Comparison of ENCODE assay signal across 8 mouse cellular contexts in genomic region chr16:57167514-57167912, GRCm38 (mm10). TPM values are rescaled to one million over a fixed set of nuclear protein-coding genes. Genes with fewer than 3 reads are reported as not detected.
DNase-seq lines count a peak whose midpoint lies in the region; ATAC-seq lines count a peak whose summit lies in the region.

No protein-coding gene starts in this region.

- H3K4me2 ChIP-seq in heart, embryonic 15.5 days: peak overlapping the region; percentile 81
- H3K4me2 ChIP-seq in hindbrain, embryonic 13.5 days: peak overlapping the region; percentile 66

- intact Hi-C loops in heart, postnatal 25 days (cut with DNase I): no loop called here

- peaks cover 25% of the 10 kb centered on the region for H3K36me3 ChIP-seq in heart, embryonic 15.5 days
- H3K36me3 ChIP-seq in hindbrain, embryonic 13.5 days: peaks cover 20% of the 10 kb centered on the region
- H3K36me3 ChIP-seq in midbrain, embryonic 10.5 days: peaks cover 20% of the 10 kb centered on the region

- H3K4me1 ChIP-seq in heart, embryonic 15.5 days (replicated peaks): peaks cover 4% of the 10 kb centered on the region; the same call in 1 of the 2 replicates
- no peaks in the 10 kb centered on the region for H3K4me1 ChIP-seq in brown adipose tissue, adult 24 weeks (ENCODE audit: control insufficient read depth, insufficient read depth, insufficient read length, low read length)
- peaks cover 15% of the 10 kb centered on the region for H3K4me1 ChIP-seq in hindbrain, embryonic 13.5 days (replicated peaks)
- peaks cover 33% of the 10 kb centered on the region for H3K4me1 ChIP-seq in midbrain, embryonic 10.5 days

- peak overlapping the region; percentile 94 for H3K27ac ChIP-seq in heart, embryonic 15.5 days
- no peak overlapping the region for H3K27ac ChIP-seq in brown adipose tissue, adult 24 weeks (replicated peaks; ENCODE audit: low read depth, low read length)
- peak overlapping the region; percentile 85; the same call in 1 of the 2 replicates for H3K27ac ChIP-seq in hindbrain, embryonic 13.5 days
- peak overlapping the region; percentile 92 for H3K27ac ChIP-seq in midbrain, embryonic 10.5 days (replicated peaks)

- H3K9me3 ChIP-seq in heart, embryonic 15.5 days (replicated peaks): no peaks in the 10 kb centered on the region
- no peaks in the 10 kb centered on the region for H3K9me3 ChIP-seq in hindbrain, embryonic 13.5 days
- H3K9me3 ChIP-seq in midbrain, embryonic 10.5 days (replicated peaks): no peaks in the 10 kb centered on the region

- peak overlapping the region; percentile 80; the same call in 1 of the 2 replicates for H3K9ac ChIP-seq in heart, embryonic 15.5 days
- H3K9ac ChIP-seq in hindbrain, embryonic 13.5 days: peak overlapping the region; percentile 79

- no peak for ATAC-seq in heart, embryonic 15.5 days (replicated peaks; ENCODE audit: insufficient number of reproducible peaks, insufficient read depth, low FRiP score, low read depth)
- peak; percentile 59 for ATAC-seq in hindbrain, embryonic 13.5 days (ENCODE audit: low FRiP score)

- 25% methylated on average over 5 of the region's 5 CpGs for WGBS in heart, embryonic 15.5 days
- 33% methylated on average over 5 of the region's 5 CpGs for WGBS in hindbrain, embryonic 13.5 days
- WGBS in midbrain, embryonic 10.5 days: 39% methylated on average over 5 of the region's 5 CpGs

- DNase-seq in heart, postnatal 25 days (ENCODE audit: low spot score): no peak
- no peak for DNase-seq in midbrain, embryonic 10.5 days (ENCODE audit: low spot score)
- DNase-seq in thymus, adult 18-20 months: no peak
- DNase-seq in layer of hippocampus, adult 18-20 months (ENCODE audit: low spot score in 2 of 2): no peak
- DNase-seq in gastrocnemius, adult 8-10 months (ENCODE audit: low spot score in 2 of 2): no peak

- no peaks in the 10 kb centered on the region for H3K27me3 ChIP-seq in heart, embryonic 15.5 days
- H3K27me3 ChIP-seq in hindbrain, embryonic 13.5 days: no peaks in the 10 kb centered on the region
- H3K27me3 ChIP-seq in midbrain, embryonic 10.5 days (ENCODE audit: low read depth, poor library complexity, severe bottlenecking): no peaks in the 10 kb centered on the region

- H3K4me3 ChIP-seq in heart, embryonic 15.5 days: peak overlapping the region; percentile 84
- peak overlapping the region; percentile 84 for H3K4me3 ChIP-seq in brown adipose tissue, adult 24 weeks (ENCODE audit: insufficient read depth, low read depth, low read length)
- peak overlapping the region; percentile 60 for H3K4me3 ChIP-seq in hindbrain, embryonic 13.5 days
- peak overlapping the region; percentile 84 for H3K4me3 ChIP-seq in midbrain, embryonic 10.5 days

RNA-seq across cellular contexts. Expression of gene Nit2, which starts 0.4 kb away (rescaled TPM):
- polyA plus RNA-seq in heart, embryonic 15.5 days (2015; fragmentation: Nextera tagmentation; extraction: Ambion mirVana): 45.8 and 49.5 TPM in 2 replicates
- total RNA-seq in heart, postnatal 25 days (2021): 10 to 100 TPM; 31.8 to 31.9 TPM
- 96.0 and 102 TPM in 2 replicates for polyA plus RNA-seq in brown adipose tissue, adult 24 weeks (2012; ENCODE audit: insufficient read depth, insufficient read length, missing spikeins)
- 39.9 and 45.0 TPM in 2 replicates for polyA plus RNA-seq in hindbrain, embryonic 13.5 days (2015; fragmentation: Nextera tagmentation; extraction: Ambion mirVana)
- 53.1 and 54.4 TPM in 2 replicates for polyA plus RNA-seq in midbrain, embryonic 10.5 days (2016; fragmentation: Nextera tagmentation; extraction: Ambion mirVana)
- 10 to 100 TPM; 10.7 to 14.0 TPM for total RNA-seq in layer of hippocampus, adult 18-20 months (2021)
- 10 to 100 TPM; 19.5 to 26.0 (median 22.4) TPM for total RNA-seq in gastrocnemius, adult 8-10 months (2022)

RNA-seq across cellular contexts. Expression of gene Tomm70a, which starts 46.0 kb away (rescaled TPM):
- polyA plus RNA-seq in heart, embryonic 15.5 days (2015; fragmentation: Nextera tagmentation; extraction: Ambion mirVana): 36.4 and 38.5 TPM in 2 replicates
- total RNA-seq in heart, postnatal 25 days (2021): 10 to 100 TPM; 44.9 to 45.3 TPM
- 34.9 and 35.8 TPM in 2 replicates for polyA plus RNA-seq in brown adipose tissue, adult 24 weeks (2012; ENCODE audit: insufficient read depth, insufficient read length, missing spikeins)
- 54.6 and 54.7 TPM in 2 replicates for polyA plus RNA-seq in hindbrain, embryonic 13.5 days (2015; fragmentation: Nextera tagmentation; extraction: Ambion mirVana)
- polyA plus RNA-seq in midbrain, embryonic 10.5 days (2016; fragmentation: Nextera tagmentation; extraction: Ambion mirVana): 47.8 and 51.0 TPM in 2 replicates
- total RNA-seq in layer of hippocampus, adult 18-20 months (2021): 10 to 100 TPM; 95.9 to 98.4 TPM
- total RNA-seq in gastrocnemius, adult 8-10 months (2022): 10 to 100 TPM; 30.0 to 34.5 (median 32.2) TPM
